Mouse (Mus musculus) megakaryocyte, embryonic 14.5 days (primary cell): ENCODE data around the gene Cyp26c1. TPM values are rescaled to one million over a fixed set of nuclear protein-coding genes. Genes with fewer than 3 reads are reported as not detected.

Experiments used
- H3K27me3 ChIP-seq: replicated peaks from 2 replicates; pipeline ENCODE3; 2012; ENCODE audit warnings: inconsistent platforms
- H3K36me3 ChIP-seq: replicated peaks from 2 replicates; pipeline ENCODE3; 2012; ENCODE audit warnings: low read length, inconsistent platforms, mixed read lengths
- H3K4me1 ChIP-seq: 2 replicates; pipeline ENCODE4 v1.6.1; 2012; ENCODE audit warnings: inconsistent platforms
- H3K4me3 ChIP-seq: replicated peaks from 2 replicates; pipeline ENCODE3; 2012; ENCODE audit warnings: moderate library complexity, mild to moderate bottlenecking, inconsistent platforms
- H3K9me3 ChIP-seq: 2 replicates; pipeline ENCODE4 v1.6.1; 2012; ENCODE audit warnings: inconsistent platforms
- FLI1 ChIP-seq: IDR thresholded peaks from 2 replicates; pipeline ENCODE4 v1.6.1; 2012; ENCODE audit warnings: low read length, inconsistent platforms, mixed read lengths
- GATA1 ChIP-seq: IDR thresholded peaks from 3 replicates; pipeline ENCODE4 v1.6.1; 2012; ENCODE audit warnings: mixed read lengths, low read length, inconsistent platforms, borderline replicate concordance
- polyA plus RNA-seq: library from polyadenylated mRNA; stranded (reverse); fragments of >175 nt; gene quantifications from 2 replicates; pipeline ENCODE4 v1.2.3, GENCODE M21; 2012; ENCODE audit warnings: low replicate concordance; ENCODE audit not compliant: insufficient read depth

Gene Cyp26c1
- 2.0 TPM in 1 of 2 replicates, not detected in the other for polyA plus RNA-seq

GRCm38 (mm10) chr19:37685281-37685680 is at the start of gene Cyp26c1:
Gene Cyp26c1, plus strand, starts transcription at chr19:37685581.
- Histone ChIP-seq H3K4me1 (peaks cover 14% of the 10 kb centered on the region; the same call in 1 of the 2 replicates), H3K27me3 (no peaks in the 10 kb centered on the region), H3K4me3 (no peak within 1 kb of the TSS), H3K9me3 (no peaks in the 10 kb centered on the region), H3K36me3 (peaks cover 100% of the 10 kb centered on the region)
- no peak for TF ChIP-seq FLI1
- TF ChIP-seq GATA1, result no peak

- no peak for TF ChIP-seq GATA1
- TF ChIP-seq FLI1, result no peak
- H3K9me3 ChIP-seq, result no peaks in the 10 kb centered on the region
- H3K4me1 ChIP-seq, result peaks cover 23% of the 10 kb centered on the region
- H3K27me3 ChIP-seq, result no peaks in the 10 kb centered on the region
- H3K36me3 ChIP-seq, result peaks cover 91% of the 10 kb centered on the region
- H3K4me3 ChIP-seq, result no peak overlapping the region
Observed at GRCm38 (mm10) chr19:37647994-37648393, 37.4 kb upstream of the Cyp26c1 start.

GRCm38 (mm10) chr19:37650526-37650925 is 34.9 kb upstream of the Cyp26c1 start:
- Histone ChIP-seq H3K9me3 (no peaks in the 10 kb centered on the region), H3K4me1 (peaks cover 38% of the 10 kb centered on the region), H3K27me3 (no peaks in the 10 kb centered on the region), H3K4me3 (no peak overlapping the region), H3K36me3 (peaks cover 91% of the 10 kb centered on the region)
- TF ChIP-seq GATA1 (no peak), FLI1 (no peak)

- H3K36me3 ChIP-seq, result peaks cover 91% of the 10 kb centered on the region
Observed at GRCm38 (mm10) chr19:37654012-37654411, 31.4 kb upstream of the Cyp26c1 start.

GRCm38 (mm10) chr19:37656441-37656840 is 28.9 kb upstream of the Cyp26c1 start:
- no peaks in the 10 kb centered on the region for H3K27me3 ChIP-seq
- peaks cover 88% of the 10 kb centered on the region for H3K36me3 ChIP-seq
- no peak for TF ChIP-seq FLI1
- TF ChIP-seq GATA1, result no peak
- no peaks in the 10 kb centered on the region for H3K9me3 ChIP-seq
- H3K4me1 ChIP-seq, result peaks cover 32% of the 10 kb centered on the region
- no peak overlapping the region for H3K4me3 ChIP-seq

More at GRCm38 (mm10) chr19:37654012-37654411, 31.4 kb upstream of the Cyp26c1 start:
- TF ChIP-seq FLI1 (no peak), GATA1 (no peak)
- H3K4me3 ChIP-seq, result peak overlapping the region; percentile 3
- no peaks in the 10 kb centered on the region for H3K9me3 ChIP-seq
- H3K4me1 ChIP-seq, result peaks cover 38% of the 10 kb centered on the region
- H3K27me3 ChIP-seq, result no peaks in the 10 kb centered on the region

GRCm38 (mm10) chr19:37665256-37665655 is 20.1 kb upstream of the Cyp26c1 start:
- Histone ChIP-seq H3K36me3 (peaks cover 94% of the 10 kb centered on the region), H3K4me3 (peak overlapping the region; percentile 54), H3K27me3 (no peaks in the 10 kb centered on the region), H3K4me1 (peaks cover 71% of the 10 kb centered on the region), H3K9me3 (no peaks in the 10 kb centered on the region)
- TF ChIP-seq FLI1, result no peak
- no peak for TF ChIP-seq GATA1

- H3K4me1 ChIP-seq, result peaks cover 72% of the 10 kb centered on the region
- no peaks in the 10 kb centered on the region for H3K9me3 ChIP-seq
- peak overlapping the region; percentile 16 for H3K4me3 ChIP-seq
- H3K36me3 ChIP-seq, result peaks cover 93% of the 10 kb centered on the region
- TF ChIP-seq GATA1 (no peak), FLI1 (no peak)
- no peaks in the 10 kb centered on the region for H3K27me3 ChIP-seq
Observed at GRCm38 (mm10) chr19:37667855-37668594, 17.4 kb upstream of the Cyp26c1 start.

GRCm38 (mm10) chr19:37668657-37669056 is 16.7 kb upstream of the Cyp26c1 start:
- Histone ChIP-seq H3K27me3 (no peaks in the 10 kb centered on the region), H3K4me3 (no peak overlapping the region), H3K9me3 (no peaks in the 10 kb centered on the region), H3K36me3 (peaks cover 94% of the 10 kb centered on the region), H3K4me1 (peaks cover 67% of the 10 kb centered on the region)
- no peak for TF ChIP-seq FLI1
- no peak for TF ChIP-seq GATA1

- peaks cover 63% of the 10 kb centered on the region for H3K4me1 ChIP-seq
- H3K27me3 ChIP-seq, result no peaks in the 10 kb centered on the region
- no peaks in the 10 kb centered on the region for H3K9me3 ChIP-seq
- no peak for TF ChIP-seq GATA1
- TF ChIP-seq FLI1, result no peak
- peaks cover 93% of the 10 kb centered on the region for H3K36me3 ChIP-seq
- no peak overlapping the region for H3K4me3 ChIP-seq
Observed at GRCm38 (mm10) chr19:37669486-37669885, 15.9 kb upstream of the Cyp26c1 start.

- Histone ChIP-seq H3K9me3 (no peaks in the 10 kb centered on the region), H3K36me3 (peaks cover 90% of the 10 kb centered on the region), H3K4me3 (no peak overlapping the region), H3K4me1 (peaks cover 32% of the 10 kb centered on the region), H3K27me3 (no peaks in the 10 kb centered on the region)
- TF ChIP-seq GATA1, result no peak
- TF ChIP-seq FLI1, result no peak
Observed at GRCm38 (mm10) chr19:37673393-37673792, 12.0 kb upstream of the Cyp26c1 start.
